Mouse (Mus musculus) limb, embryonic 14.5 days (tissue): ENCODE results near the gene Aff1. TPM values are rescaled to one million over a fixed set of nuclear protein-coding genes. Genes with fewer than 3 reads are reported as not detected.

ENCODE experiments used
- ATAC-seq: fragments of 200-750 bp; cut with Nextera tagmentation; 2 replicates; pipeline ENCODE4 v1.8.0; 2017; ENCODE audit warnings: low read depth, moderate number of reproducible peaks, moderate TSS enrichment; ENCODE audit not compliant: low FRiP score
- DNase-seq: peaks from one replicate; pipeline ENCODE4 v3.0.0-alpha.2; 2015; ENCODE audit warnings: low spot score
- H3K27ac ChIP-seq: fragments of 300-500 bp; sonication (generic); replicated peaks from 2 replicates; pipeline ENCODE4 v1.5.1; 2014; ENCODE audit warnings: low read depth, mild to moderate bottlenecking, low read length, moderate library complexity, mixed read lengths
- H3K27me3 ChIP-seq: fragments of 300-500 bp; sonication (generic); 2 replicates; pipeline ENCODE4 v1.6.1; 2014; ENCODE audit warnings: low read length, mixed read lengths; ENCODE audit not compliant: control insufficient read depth, insufficient read depth
- H3K36me3 ChIP-seq: fragments of 300-500 bp; sonication (generic); 2 replicates; pipeline ENCODE4 v1.6.1; 2014; ENCODE audit warnings: mild to moderate bottlenecking, low read length, moderate library complexity, mixed read lengths; ENCODE audit not compliant: control insufficient read depth, insufficient read depth
- H3K4me1 ChIP-seq: fragments of 300-500 bp; sonication (generic); 2 replicates; pipeline ENCODE4 v1.6.1; 2014; ENCODE audit warnings: antibody characterized with exemption, low read length, mixed read lengths; ENCODE audit not compliant: control insufficient read depth, insufficient read depth
- H3K4me2 ChIP-seq: fragments of 300-500 bp; sonication (generic); replicated peaks from 2 replicates; pipeline ENCODE4 v1.6.1; 2014; ENCODE audit warnings: low read depth, mild to moderate bottlenecking, low read length, moderate library complexity; ENCODE audit not compliant: severe bottlenecking
- H3K4me3 ChIP-seq: fragments of 300-500 bp; sonication (generic); replicated peaks from 2 replicates; pipeline ENCODE4 v1.5.1; 2014; ENCODE audit warnings: low read length
- H3K9ac ChIP-seq: fragments of 300-500 bp; sonication (generic); 2 replicates; pipeline ENCODE4 v1.6.1; 2014; ENCODE audit warnings: mild to moderate bottlenecking, low read depth, low read length, moderate library complexity; ENCODE audit not compliant: severe bottlenecking
- H3K9me3 ChIP-seq: fragments of 300-500 bp; sonication (generic); 2 replicates; pipeline ENCODE4 v1.6.1; 2016; ENCODE audit warnings: low read length; ENCODE audit not compliant: control insufficient read depth
- POLR2A ChIP-seq: fragments of 200-500 bp; IDR thresholded peaks from 2 replicates; pipeline ENCODE4 v1.8.0; 2012; ENCODE audit warnings: inconsistent platforms, mild to moderate bottlenecking, moderate library complexity, borderline replicate concordance; ENCODE audit not compliant: insufficient read depth, insufficient read length; ENCODE audit errors: extremely low read depth
- WGBS: fragments of 180-500 bp; shearing (Covaris S2); extraction: QIAGEN DNeasy Blood & Tissue Kit; methylation state at CpG from one replicate; pipeline ENCODE4 v1.1.7; 2014; 5-methylcytosine and 5-hydroxymethylcytosine counted together
- polyA plus RNA-seq, 2 experiments: library from polyadenylated mRNA; depleted of rRNA in 1 of 2; stranded (reverse) in 1 of 2; unstranded in 1 of 2; fragments of >200 nt; fragmentation: Nextera tagmentation in 1 of 2; extraction: Ambion mirVana in 1 of 2; gene quantifications; 2 replicates each; pipeline versions ENCODE4 v1.2.1 to v1.2.3; 2012 to 2014

Gene Aff1
- polyA plus RNA-seq, 2 experiments, result 3.6 to 5.7 TPM

- no peak overlapping the region for H3K4me3 ChIP-seq
- no peaks in the 10 kb centered on the region for H3K9me3 ChIP-seq
- no peaks in the 10 kb centered on the region for H3K27me3 ChIP-seq
- 0 out of 2 replicates have a peak, but pooled peaks cover 12% of the 10 kb centered on the region for H3K36me3 ChIP-seq
- no peaks in the 10 kb centered on the region for H3K4me1 ChIP-seq
- no peak overlapping the region for H3K27ac ChIP-seq
- 86% methylated on average over 10 of the region's 10 CpGs for WGBS
- no peak overlapping the region for H3K4me2 ChIP-seq
- no peak for TF ChIP-seq POLR2A
- H3K9ac ChIP-seq, result no peak overlapping the region
- DNase-seq (no peak), ATAC-seq (no peak)
Measured at GRCm38 (mm10) chr5:103786096-103786495, 93.9 kb downstream of the Aff1 start.

- DNase-seq (no peak), ATAC-seq (no peak)
- H3K36me3 ChIP-seq, result 0 out of 2 replicates have a peak, but pooled peaks cover 12% of the 10 kb centered on the region
- TF ChIP-seq POLR2A, result no peak
- H3K4me3 ChIP-seq, result no peak overlapping the region
- H3K9me3 ChIP-seq, result no peaks in the 10 kb centered on the region
- WGBS, result 54% methylated on average over 6 of the region's 6 CpGs
- H3K4me1 ChIP-seq, result no peaks in the 10 kb centered on the region
- no peak overlapping the region for H3K4me2 ChIP-seq
- H3K27ac ChIP-seq, result no peak overlapping the region
- no peak overlapping the region for H3K9ac ChIP-seq
- no peaks in the 10 kb centered on the region for H3K27me3 ChIP-seq
Measured at GRCm38 (mm10) chr5:103788476-103788875, 96.3 kb downstream of the Aff1 start.

DNA sequence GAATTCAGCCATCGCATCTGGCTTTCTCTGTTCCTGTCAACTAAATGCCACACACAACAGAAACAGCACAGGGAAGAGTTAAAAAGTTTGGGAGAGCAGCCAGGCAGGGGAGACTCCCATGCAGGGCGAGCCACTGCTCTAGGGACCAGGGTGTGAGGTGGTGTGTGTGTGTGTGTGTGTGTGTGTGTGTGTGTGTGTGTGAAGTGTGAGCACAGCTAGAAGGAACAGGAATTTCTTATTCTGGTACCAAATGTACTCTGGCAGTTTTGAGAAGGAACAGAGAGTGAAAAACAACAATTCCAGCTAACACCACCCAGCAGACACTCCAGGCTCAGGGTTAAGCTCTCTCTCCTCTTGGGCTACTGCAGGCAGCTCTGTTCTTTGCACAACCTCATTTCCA is 96.8 kb downstream of the Aff1 start:
- no peak overlapping the region for H3K27ac ChIP-seq
- no peak overlapping the region for H3K4me3 ChIP-seq
- no peaks in the 10 kb centered on the region for H3K4me1 ChIP-seq
- H3K4me2 ChIP-seq, result no peak overlapping the region
- TF ChIP-seq POLR2A, result no peak
- 40% methylated on average over 2 of the region's 2 CpGs for WGBS
- ATAC-seq (no peak), DNase-seq (no peak)
- no peak overlapping the region for H3K9ac ChIP-seq
- 0 out of 2 replicates have a peak, but pooled peaks cover 8% of the 10 kb centered on the region for H3K36me3 ChIP-seq
- H3K27me3 ChIP-seq, result no peaks in the 10 kb centered on the region
- H3K9me3 ChIP-seq, result no peaks in the 10 kb centered on the region

DNA sequence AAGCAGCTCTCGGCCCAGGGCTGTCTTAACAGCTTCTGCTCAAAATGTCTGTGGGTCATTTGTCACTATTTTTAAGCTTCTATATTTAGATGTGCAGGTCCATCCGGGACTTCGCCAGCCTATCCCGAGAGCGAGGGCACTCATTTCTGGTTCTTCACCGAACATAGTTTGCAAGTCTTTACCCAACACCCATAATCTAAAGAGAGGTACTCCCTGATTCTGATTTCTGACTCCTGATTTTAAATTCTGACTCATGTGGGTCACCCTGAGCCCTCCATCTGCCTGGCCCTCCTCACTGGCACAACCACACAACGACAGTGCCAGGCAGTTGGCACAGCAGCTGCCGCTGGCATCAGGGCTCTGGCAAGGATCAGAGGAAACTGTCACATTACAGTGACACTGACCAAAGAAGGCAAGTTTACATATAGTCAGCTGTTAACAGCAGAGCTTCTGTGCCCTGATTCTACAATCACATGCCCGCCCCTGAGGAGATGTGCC is 97.5 kb downstream of the Aff1 start:
- H3K4me2 ChIP-seq, result no peak overlapping the region
- no peaks in the 10 kb centered on the region for H3K4me1 ChIP-seq
- DNase-seq (no peak), ATAC-seq (no peak)
- no peak overlapping the region for H3K4me3 ChIP-seq
- H3K9ac ChIP-seq, result no peak overlapping the region
- H3K9me3 ChIP-seq, result no peaks in the 10 kb centered on the region
- H3K27me3 ChIP-seq, result no peaks in the 10 kb centered on the region
- 0 out of 2 replicates have a peak, but pooled peaks cover 4% of the 10 kb centered on the region for H3K36me3 ChIP-seq
- no peak overlapping the region for H3K27ac ChIP-seq
- 81% methylated on average over 9 of the region's 9 CpGs for WGBS
- TF ChIP-seq POLR2A, result no peak

GRCm38 (mm10) chr5:103791741-103792140 is 99.6 kb downstream of the Aff1 start:
- no peak overlapping the region for H3K4me2 ChIP-seq
- no peak for TF ChIP-seq POLR2A
- DNase-seq, result no peak
- ATAC-seq, result no peak
- no peaks in the 10 kb centered on the region for H3K9me3 ChIP-seq
- H3K4me3 ChIP-seq, result no peak overlapping the region
- H3K4me1 ChIP-seq, result no peaks in the 10 kb centered on the region
- WGBS, result 86% methylated on average over 7 of the region's 7 CpGs
- no peaks in the 10 kb centered on the region for H3K36me3 ChIP-seq
- no peaks in the 10 kb centered on the region for H3K27me3 ChIP-seq
- no peak overlapping the region for H3K9ac ChIP-seq
- H3K27ac ChIP-seq, result no peak overlapping the region

GRCm38 (mm10) chr5:103795121-103795520 is 102.9 kb downstream of the Aff1 start:
- Histone ChIP-seq H3K36me3 (no peaks in the 10 kb centered on the region), H3K9me3 (no peaks in the 10 kb centered on the region), H3K27me3 (no peaks in the 10 kb centered on the region), H3K4me2 (no peak overlapping the region), H3K9ac (no peak overlapping the region), H3K4me3 (no peak overlapping the region), H3K27ac (no peak overlapping the region), H3K4me1 (peaks cover 11% of the 10 kb centered on the region)
- DNase-seq (no peak), ATAC-seq (no peak)
- no peak for TF ChIP-seq POLR2A
- WGBS, result 91% methylated on average over 5 of the region's 5 CpGs
